14 mouse cellular contexts compared by ENCODE assay signal in the genomic region with DNA sequence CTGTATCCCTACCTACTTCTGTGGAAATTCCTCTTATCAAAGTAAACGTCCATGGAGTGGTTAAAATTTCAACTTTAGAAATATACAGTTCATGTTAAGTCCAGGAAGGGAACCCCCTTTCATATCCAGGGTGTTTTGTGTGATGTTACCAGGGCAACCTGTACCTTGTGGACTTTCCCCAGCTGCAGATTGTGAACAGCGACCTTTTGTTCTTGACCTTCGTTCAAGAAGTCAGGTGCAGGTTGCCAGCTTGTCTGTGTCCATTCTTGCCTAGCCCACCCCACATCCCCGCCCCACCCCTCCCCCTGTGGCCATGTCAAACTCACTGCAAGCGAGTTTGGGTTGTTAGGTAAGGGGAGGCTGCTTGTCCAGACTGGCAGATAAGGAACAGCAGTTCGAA. TPM values are rescaled to one million over a fixed set of nuclear protein-coding genes. Genes with fewer than 3 reads are reported as not detected.
DNase-seq lines count a peak whose midpoint lies in the region; ATAC-seq and TF ChIP-seq lines count a peak whose summit lies in the region.
"Had no signal": no experiment of that assay in that cellular context is flagged by ENCODE, and none has a peak within 500 bp of the region (broad histone marks: within the 10 kb centered on the region; RNA-seq: fewer than 3 reads in every experiment).

No protein-coding gene starts in this region.

- H3K36me3 ChIP-seq in heart, embryonic 10.5 days, result peaks cover 25% of the 10 kb centered on the region
- no peaks in the 10 kb centered on the region for H3K36me3 ChIP-seq in CH12.LX (replicated peaks in 1 of 2; ENCODE audit: control insufficient read depth in 1 of 2, insufficient read depth in 1 of 2, low read length in 1 of 2)
- H3K36me3 ChIP-seq in intestine, postnatal 0 days (ENCODE audit: control insufficient read depth, insufficient read depth), result peaks cover 5% of the 10 kb centered on the region; the same call in 1 of the 2 replicates
- H3K36me3 ChIP-seq in lung, postnatal 0 days (ENCODE audit: insufficient read depth, low read length), result peaks cover 4% of the 10 kb centered on the region; the same call in 1 of the 2 replicates
- H3K36me3 ChIP-seq in midbrain, postnatal 0 days (ENCODE audit: insufficient read depth, low read length), result no peaks in the 10 kb centered on the region
- H3K36me3 ChIP-seq in neural tube, embryonic 15.5 days, result no peaks in the 10 kb centered on the region

- no peak for TF ChIP-seq EP300 in CH12.LX (IDR thresholded peaks at IDR 0.05; ENCODE audit: low read length)
- no peak for TF ChIP-seq EP300 in lung, postnatal 0 days (IDR thresholded peaks at IDR 0.05)

- H3K4me2 ChIP-seq in CH12.LX (ENCODE audit: insufficient read depth, low read depth, poor library complexity, severe bottlenecking), result 0 out of 2 replicates have a peak overlapping the region, but pooled peaks have one; percentile 6
- H3K4me2 ChIP-seq in intestine, postnatal 0 days (replicated peaks; ENCODE audit: low read depth), result no peak overlapping the region
- no peak overlapping the region for H3K4me2 ChIP-seq in lung, postnatal 0 days (replicated peaks; ENCODE audit: low read depth, low read length)
- H3K4me2 ChIP-seq in midbrain, postnatal 0 days (ENCODE audit: low read depth, low read length, poor library complexity, severe bottlenecking), result no peak overlapping the region
- H3K4me2 ChIP-seq in neural tube, embryonic 15.5 days, result no peak overlapping the region

- peaks cover 26% of the 10 kb centered on the region for H3K4me1 ChIP-seq in heart, embryonic 10.5 days
- peaks cover 7 to 43% of the 10 kb centered on the region in 2 experiments for H3K4me1 ChIP-seq in CH12.LX (ENCODE audit: control insufficient read depth in 1 of 2, insufficient read depth in 2 of 2)
- no peaks in the 10 kb centered on the region for H3K4me1 ChIP-seq in intestine, postnatal 0 days (replicated peaks; ENCODE audit: control insufficient read depth, insufficient read depth, low read length)
- no peaks in the 10 kb centered on the region for H3K4me1 ChIP-seq in lung, postnatal 0 days (ENCODE audit: insufficient read depth, low read depth, low read length)
- H3K4me1 ChIP-seq in midbrain, postnatal 0 days (ENCODE audit: insufficient read depth, low read length), result peaks cover 7% of the 10 kb centered on the region; the same call in 1 of the 2 replicates
- H3K4me1 ChIP-seq in neural tube, embryonic 15.5 days, result peaks cover 6% of the 10 kb centered on the region; the same call in 1 of the 2 replicates

- H3K79me2 ChIP-seq in CH12.LX (replicated peaks; ENCODE audit: control insufficient read depth, extremely low read depth, insufficient read depth, poor library complexity, severe bottlenecking), result no peaks in the 10 kb centered on the region

- no peak for DNase-seq in heart, embryonic 10.5 days (ENCODE audit: low spot score)
- no peak for DNase-seq in heart, postnatal 36 days
- peak; percentile 65 for DNase-seq in CH12.LX (ENCODE audit: extremely low read depth)
- DNase-seq in lung, postnatal 0 days (ENCODE audit: low spot score), result peak; percentile 71
- no peak for DNase-seq in urinary bladder, postnatal 36 days (ENCODE audit: low spot score in 2 of 2)
- no peak for DNase-seq in midbrain, postnatal 0 days (ENCODE audit: low spot score)
- DNase-seq: cerebellum, postnatal 10 days; heart, postnatal 14 days; layer of hippocampus, adult 9-11 months had no signal

- peak; percentile 85 for ATAC-seq in intestine, postnatal 0 days
- ATAC-seq in lung, postnatal 0 days, result peak; percentile 88
- no peak for ATAC-seq in midbrain, postnatal 0 days (ENCODE audit: low FRiP score)
- no peak for ATAC-seq in neural tube, embryonic 15.5 days (ENCODE audit: low FRiP score)

- TF ChIP-seq POLR2A in CH12.LX (IDR thresholded peaks at IDR 0.05; ENCODE audit: low read depth, low read length), result no peak

- TF ChIP-seq RAD21 in CH12.LX (IDR thresholded peaks at IDR 0.05; ENCODE audit: low read depth, low read length), result no peak

- H3K4me3 ChIP-seq in heart, embryonic 10.5 days, result no peak overlapping the region
- no peak overlapping the region for H3K4me3 ChIP-seq in CH12.LX (replicated peaks in 1 of 3; ENCODE audit: low read depth in 2 of 3, low read length in 2 of 3, poor library complexity in 1 of 3)
- no peak overlapping the region for H3K4me3 ChIP-seq in intestine, postnatal 0 days (ENCODE audit: low read depth, low read length)
- no peak overlapping the region for H3K4me3 ChIP-seq in lung, postnatal 0 days (ENCODE audit: low read depth, low read length)
- no peak overlapping the region for H3K4me3 ChIP-seq in midbrain, postnatal 0 days (ENCODE audit: low read depth, low read length)
- H3K4me3 ChIP-seq in neural tube, embryonic 15.5 days (replicated peaks), result no peak overlapping the region
- H3K4me3 ChIP-seq: erythroblast, embryonic 14.5 days; myocyte had no signal

- no peaks in the 10 kb centered on the region for H3K9me3 ChIP-seq in heart, embryonic 10.5 days
- peaks cover 16% of the 10 kb centered on the region for H3K9me3 ChIP-seq in CH12.LX (replicated peaks; ENCODE audit: low read length)
- H3K9me3 ChIP-seq in intestine, postnatal 0 days (ENCODE audit: control insufficient read depth), result no peaks in the 10 kb centered on the region
- H3K9me3 ChIP-seq in lung, postnatal 0 days (ENCODE audit: low read length), result no peaks in the 10 kb centered on the region
- H3K9me3 ChIP-seq in midbrain, postnatal 0 days (ENCODE audit: low read length), result no peaks in the 10 kb centered on the region
- H3K9me3 ChIP-seq in neural tube, embryonic 15.5 days (replicated peaks), result no peaks in the 10 kb centered on the region

- dilution Hi-C loops in CH12.LX (cut with MboI; ENCODE audit: extremely low pct_ligation_motif_present, extremely low pct_unique_long_range_greater_than_20kb, low sequenced_read_pairs), result no loop called here

- intact Hi-C loops in heart, postnatal 36 days (cut with DNase I), result no loop called here

- in situ Hi-C loops in CH12.LX (cut with MboI; ENCODE audit: low pct_ligation_motif_present, low pct_unique_long_range_greater_than_20kb, low sequenced_read_pairs), result no loop called here

- H3K9ac ChIP-seq in CH12.LX (ENCODE audit: insufficient read depth, low read depth), result no peak overlapping the region
- H3K9ac ChIP-seq in intestine, postnatal 0 days (ENCODE audit: low read depth, low read length), result no peak overlapping the region
- no peak overlapping the region for H3K9ac ChIP-seq in lung, postnatal 0 days (replicated peaks; ENCODE audit: low read depth)
- no peak overlapping the region for H3K9ac ChIP-seq in midbrain, postnatal 0 days (replicated peaks; ENCODE audit: low read length, poor library complexity, severe bottlenecking)
- H3K9ac ChIP-seq in neural tube, embryonic 15.5 days (replicated peaks), result no peak overlapping the region

- TF ChIP-seq CTCF in CH12.LX (conservative IDR thresholded peaks at IDR 0.05 in 1 of 2, IDR thresholded peaks at IDR 0.05 in 1 of 2; ENCODE audit: low read depth in 2 of 2, low read length in 2 of 2), result no peak
- TF ChIP-seq CTCF in intestine, postnatal 0 days (IDR thresholded peaks at IDR 0.05; ENCODE audit: low read depth), result no peak
- no peak for TF ChIP-seq CTCF in lung, postnatal 0 days (IDR thresholded peaks at IDR 0.05)
- TF ChIP-seq CTCF in midbrain, postnatal 0 days (IDR thresholded peaks at IDR 0.05), result no peak

- H3K27me3 ChIP-seq in heart, embryonic 10.5 days (ENCODE audit: insufficient read depth, poor library complexity, severe bottlenecking), result no peaks in the 10 kb centered on the region
- no peaks in the 10 kb centered on the region for H3K27me3 ChIP-seq in CH12.LX (replicated peaks)
- H3K27me3 ChIP-seq in intestine, postnatal 0 days (replicated peaks; ENCODE audit: control insufficient read depth, insufficient read depth, low read length), result no peaks in the 10 kb centered on the region
- no peaks in the 10 kb centered on the region for H3K27me3 ChIP-seq in lung, postnatal 0 days (replicated peaks; ENCODE audit: insufficient read depth, low read length)
- no peaks in the 10 kb centered on the region for H3K27me3 ChIP-seq in midbrain, postnatal 0 days (ENCODE audit: insufficient read depth, low read length)
- H3K27me3 ChIP-seq in neural tube, embryonic 15.5 days (replicated peaks), result no peaks in the 10 kb centered on the region

- WGBS in heart, embryonic 10.5 days, result 28% methylated on average over 6 of the region's 6 CpGs
- WGBS in intestine, postnatal 0 days, result 18% methylated on average over 6 of the region's 6 CpGs
- WGBS in lung, postnatal 0 days, result 27% methylated on average over 6 of the region's 6 CpGs
- WGBS in midbrain, postnatal 0 days, result 47% methylated on average over 6 of the region's 6 CpGs
- WGBS in neural tube, embryonic 15.5 days, result 44% methylated on average over 6 of the region's 6 CpGs

- H3K27ac ChIP-seq in heart, embryonic 10.5 days, result peak overlapping the region; percentile 56; the same call in 1 of the 2 replicates
- H3K27ac ChIP-seq in CH12.LX (ENCODE audit: insufficient read depth, low read depth), result no peak overlapping the region
- H3K27ac ChIP-seq in intestine, postnatal 0 days (ENCODE audit: low read depth, low read length), result no peak overlapping the region
- H3K27ac ChIP-seq in lung, postnatal 0 days (ENCODE audit: low read length), result 0 out of 2 replicates have a peak overlapping the region, but pooled peaks have one; percentile 32
- no peak overlapping the region for H3K27ac ChIP-seq in midbrain, postnatal 0 days (ENCODE audit: low read depth, low read length)
- H3K27ac ChIP-seq in neural tube, embryonic 15.5 days (replicated peaks), result no peak overlapping the region
- H3K27ac ChIP-seq: macrophage had no signal

TF ChIP-seq in CH12.LX, 34 proteins besides CTCF, POLR2A, EP300 and RAD21 (continues in another document):
- TF ChIP-seq ETS1 (conservative IDR thresholded peaks at IDR 0.05; ENCODE audit: low read depth, low read length) (peak; percentile 27; the same call in 1 of the 2 replicates), TCF12 (IDR thresholded peaks at IDR 0.05; ENCODE audit: low read depth, low read length) (peak; percentile 22; the same call in 1 of the 2 replicates), BHLHE40 (IDR thresholded peaks at IDR 0.05; ENCODE audit: low read depth, low read length) (peak; percentile 62; the same call in 1 of the 2 replicates), KAT2A (IDR thresholded peaks at IDR 0.05; ENCODE audit: insufficient replicate concordance, low read length) (no peak), MXI1 (IDR thresholded peaks at IDR 0.05; ENCODE audit: low read depth, low read length) (peak; percentile 42; the same call in 1 of the 2 replicates)

RNA-seq across cellular contexts. Expression of a gene that starts 39.4 kb away (rescaled TPM):
- 3.1 and 3.4 TPM in 2 replicates for polyA plus RNA-seq in heart, embryonic 10.5 days (2016; fragmentation: Nextera tagmentation; extraction: Ambion mirVana)
- 10 to 100 TPM; 13.8 to 18.6 TPM for total RNA-seq in heart, postnatal 36 days (2021)
- total RNA-seq in CH12.LX (2012; rRNA removed) (not detected in 2 replicates), CH12.LX (2014; rRNA removed) (0.30 and 0.31 TPM in 2 replicates)
- 0.10 TPM in 2 replicates for polyA plus RNA-seq in CH12.LX (2012; ENCODE audit: insufficient read length, low read depth)
- 0.98 and 1.5 TPM in 2 replicates for polyA plus RNA-seq in intestine, postnatal 0 days (2015; fragmentation: Nextera tagmentation; extraction: Ambion mirVana)
- polyA plus RNA-seq in lung, postnatal 0 days (2015; fragmentation: Nextera tagmentation; extraction: Ambion mirVana), result 2.6 and 3.1 TPM in 2 replicates
- total RNA-seq in midbrain, postnatal 0 days (2014; rRNA removed), result 4.2 and 4.7 TPM in 2 replicates
- 0.28 and 0.32 TPM in 2 replicates for polyA plus RNA-seq in midbrain, postnatal 0 days (2015; fragmentation: Nextera tagmentation; extraction: Ambion mirVana)
- polyA plus RNA-seq in neural tube, embryonic 15.5 days (2015; fragmentation: Nextera tagmentation; extraction: Ambion mirVana), result 0.37 and 0.57 TPM in 2 replicates
- polyA plus RNA-seq: erythroblast, embryonic 14.5 days; macrophage had no signal

Comparison
In these comparisons a context has a peak if more than half of its experiments do, and no peak if none do; other contexts are left out.
1. DNase-seq: peak in CH12.LX (single experiment) and lung, postnatal 0 days (single experiment); none in heart, embryonic 10.5 days (single experiment), heart, postnatal 36 days (0 of 2), urinary bladder, postnatal 36 days (0 of 2) and midbrain, postnatal 0 days (single experiment).
2. H3K27ac ChIP-seq: peak in heart, embryonic 10.5 days (single experiment) and lung, postnatal 0 days (single experiment); none in CH12.LX (single experiment), intestine, postnatal 0 days (single experiment), midbrain, postnatal 0 days (single experiment) and neural tube, embryonic 15.5 days (single experiment).
3. ATAC-seq: peak in intestine, postnatal 0 days (single experiment) and lung, postnatal 0 days (single experiment); none in midbrain, postnatal 0 days (single experiment) and neural tube, embryonic 15.5 days (single experiment).